Mouse (Mus musculus): ENCODE measurements around the gene Npr3.
A peak's percentile ranks its signal among the peaks of the same experiment; 100 is the strongest.

The Npr3 gene

DNA sequence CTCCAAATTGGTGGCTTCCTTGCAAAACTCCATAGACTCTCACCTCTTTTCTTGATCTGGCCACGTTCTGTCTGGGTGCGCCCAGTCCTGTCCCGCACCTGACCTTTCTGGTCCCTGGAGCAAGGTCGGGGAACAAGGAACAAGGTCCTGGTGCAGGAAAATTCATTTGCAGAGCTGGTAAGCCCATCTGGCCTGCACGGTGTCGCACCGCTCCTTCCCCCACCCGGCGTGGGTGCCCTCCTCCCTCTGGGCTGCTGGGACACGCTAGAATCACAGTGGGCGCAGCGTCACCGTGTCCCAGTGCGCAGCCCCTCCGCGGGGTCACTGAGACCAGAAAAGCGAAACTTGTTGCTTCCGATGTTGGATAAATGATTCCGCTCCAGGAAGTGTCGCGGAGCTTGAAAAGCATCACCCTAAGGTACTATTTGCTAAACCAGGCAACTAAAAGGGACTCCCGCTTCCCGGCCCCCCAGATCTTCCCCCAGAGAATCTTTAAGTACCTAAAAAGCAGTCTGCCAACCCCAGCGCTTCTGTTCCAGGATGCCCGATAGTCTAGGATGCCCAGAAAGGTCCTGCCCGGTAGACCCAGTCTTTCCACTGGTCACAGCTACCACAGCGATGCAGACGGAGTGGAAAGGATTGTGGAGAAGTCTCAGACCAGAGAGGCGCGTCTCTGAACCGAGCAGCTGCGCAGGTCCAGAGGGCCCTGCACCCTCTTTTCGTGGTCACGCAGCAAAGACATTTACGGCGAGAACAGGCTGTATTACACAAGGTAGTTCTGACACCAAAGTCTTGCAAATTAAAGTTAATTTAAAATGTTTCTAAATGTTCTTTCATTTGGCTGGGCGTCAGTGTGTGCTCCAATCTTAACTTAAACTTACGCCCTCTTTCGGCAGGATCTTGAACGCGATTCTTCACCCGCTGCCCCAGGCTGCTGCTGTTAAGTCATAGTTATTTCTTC, at the start of gene Npr3:
TSS of gene Npr3 (minus strand) at position 717 of the 961 bp plus-strand sequence.
- DNase-seq (ENCODE audit: low spot score) = peak; percentile 55

DNA sequence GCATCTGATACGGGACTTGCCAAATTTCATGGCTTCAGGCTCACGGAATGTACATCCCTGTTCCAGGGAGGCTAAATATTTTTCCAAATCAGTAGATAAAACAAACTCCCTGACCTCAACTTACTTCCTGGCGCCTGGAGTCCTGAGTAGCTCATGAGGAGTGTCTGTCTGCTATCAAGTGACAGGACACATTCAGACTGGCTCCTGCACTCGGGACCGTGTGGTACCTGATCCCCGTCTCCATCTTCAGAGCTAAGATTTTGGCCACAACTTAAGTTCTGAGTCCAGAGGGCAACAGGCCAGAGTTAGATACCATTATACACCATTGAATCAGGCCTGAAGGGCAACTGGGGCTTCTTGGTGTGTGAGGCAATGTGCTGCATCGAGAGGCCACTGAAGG, 49.0 kb upstream of the Npr3 start:
- DNase-seq (ENCODE audit: low spot score) = no peak

DNA sequence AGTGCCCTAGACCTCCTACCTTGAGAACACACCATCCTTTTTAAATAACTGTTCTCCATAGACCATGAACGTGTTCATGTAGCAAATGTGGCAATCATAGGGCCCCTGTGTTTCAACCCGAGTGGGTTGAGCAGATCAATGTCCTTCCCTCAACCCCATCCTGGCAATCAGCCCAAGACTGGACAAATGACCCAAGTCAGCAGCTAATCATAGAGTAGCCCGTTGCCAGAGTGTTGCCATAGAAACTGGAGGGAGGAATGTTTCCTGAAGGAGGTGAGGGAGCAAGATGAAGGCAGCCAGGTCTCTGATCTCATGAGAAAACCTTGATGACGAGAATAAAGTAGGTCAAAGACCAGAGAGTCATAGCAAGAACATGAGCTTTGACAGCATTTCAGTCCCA, 47.1 kb upstream of the Npr3 start:
- no peak for DNase-seq (ENCODE audit: low spot score)

DNA sequence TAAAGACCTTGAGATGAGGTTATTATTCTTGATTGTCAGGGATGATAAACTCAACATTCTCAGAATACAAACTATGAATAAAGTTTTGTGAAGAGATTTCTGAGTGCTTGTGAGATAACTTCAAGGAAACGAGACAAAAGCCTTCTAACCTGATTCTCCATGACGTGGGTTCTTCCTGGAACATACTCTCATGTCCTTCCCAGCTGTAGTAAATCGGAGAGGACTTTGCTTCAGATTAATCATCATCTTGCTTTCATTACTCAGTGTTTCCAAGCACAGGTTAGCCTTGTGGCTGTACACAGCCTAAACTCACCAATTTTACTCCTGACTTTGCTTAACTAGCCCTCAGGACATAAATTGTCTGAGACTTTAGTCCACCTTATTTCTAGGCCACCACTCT, 45.1 kb upstream of the Npr3 start:
- DNase-seq (ENCODE audit: low spot score) = no peak

DNA sequence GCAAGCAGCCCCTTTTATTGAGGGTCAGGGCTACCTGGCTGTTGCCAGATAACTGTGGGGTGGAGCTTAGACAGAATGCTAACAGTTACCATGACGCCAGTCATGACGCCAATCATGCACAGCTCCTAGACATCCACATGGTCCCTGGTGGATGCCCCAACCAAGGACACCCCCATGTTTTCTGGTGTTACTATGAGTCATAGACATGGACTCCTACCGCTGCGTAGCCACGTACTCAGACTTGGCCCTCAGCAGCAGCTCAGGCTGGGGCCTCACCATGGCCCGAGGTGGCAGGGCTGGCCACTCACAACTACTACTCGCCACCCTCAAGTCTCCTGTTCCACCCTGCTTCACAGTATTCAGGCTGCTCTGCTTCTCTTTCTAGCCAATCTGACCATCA, 44.1 kb upstream of the Npr3 start:
- DNase-seq (ENCODE audit: low spot score) = no peak

DNA sequence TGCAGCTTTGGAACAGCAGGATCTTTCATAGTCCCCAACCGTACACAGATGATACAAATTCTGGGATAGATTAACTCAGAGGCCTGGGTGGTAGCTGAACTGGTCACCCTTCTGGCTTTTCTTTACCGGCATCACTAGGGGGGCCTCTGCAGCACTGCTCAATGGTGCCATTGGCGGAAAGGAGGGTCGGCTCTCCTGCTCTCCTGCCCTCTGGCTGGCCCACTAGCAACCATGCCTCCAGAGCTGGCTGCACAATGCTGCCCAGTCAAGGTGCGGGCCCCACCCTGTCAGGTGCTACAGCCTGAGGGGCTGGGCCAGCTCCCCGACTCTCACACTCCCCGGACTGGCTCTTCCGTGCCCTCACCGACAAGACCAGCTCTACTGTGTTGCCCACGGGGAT, 43.1 kb upstream of the Npr3 start:
- DNase-seq (ENCODE audit: low spot score) = no peak

DNA sequence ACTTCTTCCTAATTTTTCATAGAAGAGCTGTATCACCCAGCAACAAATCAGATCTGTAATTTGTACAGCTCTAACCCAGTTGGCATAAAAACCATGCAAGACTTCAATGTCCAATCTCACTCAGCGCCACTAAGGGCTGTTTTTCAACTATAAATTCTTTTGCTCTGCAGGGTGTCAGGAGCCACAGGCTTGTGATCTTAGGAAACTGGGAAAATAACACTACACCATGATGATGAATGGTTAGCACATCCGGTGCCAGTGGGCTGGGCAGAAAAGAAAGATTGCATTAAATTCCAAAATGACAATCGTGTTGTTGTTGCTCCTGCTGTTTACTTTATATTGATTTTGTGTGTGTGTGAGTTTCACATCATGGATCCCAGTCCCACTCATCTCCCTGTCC, 42.4 kb upstream of the Npr3 start:
- DNase-seq (ENCODE audit: low spot score) = no peak

DNA sequence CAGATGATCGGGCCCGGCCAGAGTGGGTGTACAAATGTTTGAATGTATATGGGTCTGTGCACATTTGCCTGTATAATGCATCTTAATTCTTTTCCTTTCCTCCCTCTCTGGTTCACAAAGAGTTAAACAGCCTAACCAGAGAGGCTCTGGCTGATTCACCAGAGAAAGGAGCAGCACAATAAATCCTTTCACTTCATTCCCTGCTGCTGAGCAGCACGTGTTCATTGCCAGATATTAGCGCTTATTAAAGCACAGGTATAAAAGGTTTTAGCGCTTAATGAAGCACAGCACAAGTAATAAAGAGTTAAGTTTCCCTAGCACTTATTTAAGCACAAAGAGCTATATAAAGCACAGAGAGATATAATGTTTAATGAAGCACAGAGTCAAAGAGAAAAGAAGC, 33.8 kb upstream of the Npr3 start:
- no peak for DNase-seq (ENCODE audit: low spot score)

DNA sequence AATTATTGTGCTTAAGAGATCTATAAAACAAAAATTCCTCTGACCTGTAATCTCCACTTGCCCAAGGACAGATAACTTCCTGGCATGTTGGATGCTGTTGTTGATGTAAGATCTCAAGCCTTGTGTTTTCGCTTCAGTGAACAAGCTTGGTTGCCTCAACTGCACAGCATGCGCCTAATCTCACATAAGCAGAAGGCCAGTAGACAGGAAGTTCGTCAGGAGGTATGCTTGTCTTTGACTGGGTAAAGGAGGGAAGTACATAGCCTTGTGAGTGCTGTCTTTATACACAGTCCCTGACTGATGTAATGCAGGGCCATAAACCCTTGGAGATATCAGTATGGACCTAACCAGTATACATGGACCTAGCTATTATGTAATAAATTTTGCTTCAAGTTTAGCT, 20.7 kb upstream of the Npr3 start:
- DNase-seq (ENCODE audit: low spot score) = no peak

DNA sequence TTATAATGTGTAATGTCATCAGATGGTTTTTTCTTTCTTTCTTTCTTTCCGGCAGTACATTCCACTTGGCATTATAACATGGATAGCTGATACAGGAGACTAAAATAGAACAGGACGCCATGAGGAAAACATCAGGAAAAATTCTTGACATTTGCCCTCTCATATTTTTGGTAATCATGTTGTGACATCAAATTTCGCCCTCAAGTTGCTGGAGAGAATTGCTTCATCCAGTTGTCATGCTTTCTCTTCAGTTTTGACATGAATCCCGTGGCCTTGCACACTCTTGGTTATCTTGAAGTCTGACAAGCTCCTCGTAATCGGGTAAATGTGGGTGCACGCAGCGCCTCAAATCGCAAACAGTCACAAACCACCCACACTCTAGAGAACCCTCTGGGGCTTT, 7.0 kb upstream of the Npr3 start:
- no peak for DNase-seq (ENCODE audit: low spot score)

DNA sequence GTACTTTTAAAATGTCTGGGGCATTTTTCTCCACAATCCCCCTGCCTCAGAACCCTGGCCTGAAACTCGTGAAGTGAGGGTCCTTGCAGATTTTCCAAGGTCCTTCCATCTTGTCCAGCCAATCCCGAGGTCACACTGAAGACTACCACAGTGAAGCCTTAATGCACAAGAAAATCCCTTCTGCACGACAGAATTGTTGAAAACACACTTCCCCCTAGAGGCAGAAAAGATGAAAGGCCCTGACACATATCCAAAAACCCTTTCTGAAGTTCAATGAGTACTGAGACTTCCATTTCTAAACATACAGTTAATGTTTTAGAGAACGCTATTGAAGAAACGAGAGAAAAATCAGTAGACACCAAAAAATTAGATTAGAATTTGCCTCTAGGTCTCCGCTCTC, 2.8 kb upstream of the Npr3 start:
- peak; percentile 22 for DNase-seq (ENCODE audit: low spot score)

DNA sequence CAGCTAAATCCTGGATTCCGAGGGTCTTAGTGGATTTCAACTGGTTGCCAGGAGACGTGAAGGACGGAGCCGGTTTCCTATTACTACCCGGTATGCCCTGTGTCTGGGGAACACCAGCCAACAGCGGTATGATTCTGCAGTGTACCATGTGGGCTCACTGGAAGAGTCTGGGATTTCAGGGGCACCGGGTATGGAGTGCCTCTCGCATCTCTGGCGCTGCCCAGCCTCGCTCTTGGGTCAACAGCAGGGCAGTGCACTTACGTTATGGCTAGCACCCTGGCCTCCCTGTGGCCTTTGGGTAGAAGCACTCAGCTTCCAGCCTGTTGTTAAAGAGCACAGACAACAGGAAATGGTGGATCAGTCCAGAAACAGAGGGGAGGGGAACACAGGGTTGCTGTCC, 1.1 kb upstream of the Npr3 start:
- no peak for DNase-seq (ENCODE audit: low spot score)

DNA sequence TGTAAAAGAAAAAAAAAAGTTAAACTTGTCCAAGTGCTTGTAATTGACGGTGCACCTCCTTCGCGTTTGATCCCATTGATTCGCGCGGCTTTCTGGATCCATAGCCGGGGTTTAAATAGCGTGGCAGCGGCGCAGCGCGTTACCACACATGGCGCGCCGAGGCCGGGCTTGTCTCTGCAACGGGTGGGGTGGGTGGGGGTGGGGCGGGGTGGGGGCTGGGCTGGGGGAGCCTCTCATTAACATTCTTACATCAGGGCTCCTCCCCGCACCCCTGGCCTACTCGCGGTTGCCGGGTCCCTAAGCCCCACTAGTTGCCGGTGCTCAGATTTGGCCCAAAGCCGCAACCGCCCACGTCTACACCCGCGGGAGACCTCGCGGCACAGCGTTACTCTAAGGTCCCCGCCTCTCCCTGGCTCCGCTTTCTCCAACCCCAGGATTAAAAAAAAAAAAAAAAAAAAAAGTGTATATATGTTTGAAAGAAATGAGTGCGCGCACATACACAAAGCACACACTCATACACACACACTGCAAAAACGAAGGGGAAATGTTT, 991 bp downstream of the Npr3 start:
- DNase-seq (ENCODE audit: low spot score) = peak; percentile 32

DNA sequence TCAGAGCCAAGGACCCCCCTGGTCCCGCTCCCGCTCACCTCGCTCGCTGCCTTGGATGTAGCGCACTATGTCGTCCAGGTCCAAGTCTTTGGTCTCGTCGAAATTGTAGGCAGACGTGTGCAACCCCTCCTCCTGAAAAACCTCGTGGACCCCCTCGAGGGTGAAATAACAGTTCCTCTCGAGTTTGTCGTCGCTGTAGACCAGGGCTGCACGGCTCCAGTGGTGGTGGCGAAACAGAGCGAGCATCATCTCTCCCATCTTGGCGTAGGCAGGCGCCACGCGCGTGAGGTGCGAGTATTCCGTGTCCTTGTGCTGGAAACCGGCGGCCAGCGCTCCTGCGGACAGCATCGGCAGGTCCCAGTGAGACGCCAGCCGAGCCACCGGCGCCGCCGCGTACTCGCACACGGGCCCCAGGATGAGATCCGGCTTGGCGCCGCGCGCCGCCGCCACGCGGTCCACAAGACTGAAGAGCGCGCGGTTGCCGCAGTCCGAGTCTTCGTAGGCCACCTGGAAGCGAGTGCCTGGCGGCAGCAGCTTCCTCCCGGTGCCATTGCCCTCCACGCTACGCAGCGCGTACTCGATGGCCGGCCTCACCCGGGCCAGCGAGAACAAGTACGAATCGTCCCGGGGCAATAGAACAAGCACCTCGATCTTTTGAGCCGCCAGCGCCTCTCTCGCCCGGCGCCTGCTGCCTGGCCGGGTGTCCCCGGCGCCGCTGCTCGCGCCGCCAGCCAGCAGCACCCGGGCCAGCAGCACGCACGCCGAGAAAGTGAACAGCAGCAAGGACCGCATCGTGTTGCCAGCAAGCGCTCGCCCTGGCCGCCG, 2.0 kb downstream of the Npr3 start:
- no peak for DNase-seq (ENCODE audit: low spot score)

DNA sequence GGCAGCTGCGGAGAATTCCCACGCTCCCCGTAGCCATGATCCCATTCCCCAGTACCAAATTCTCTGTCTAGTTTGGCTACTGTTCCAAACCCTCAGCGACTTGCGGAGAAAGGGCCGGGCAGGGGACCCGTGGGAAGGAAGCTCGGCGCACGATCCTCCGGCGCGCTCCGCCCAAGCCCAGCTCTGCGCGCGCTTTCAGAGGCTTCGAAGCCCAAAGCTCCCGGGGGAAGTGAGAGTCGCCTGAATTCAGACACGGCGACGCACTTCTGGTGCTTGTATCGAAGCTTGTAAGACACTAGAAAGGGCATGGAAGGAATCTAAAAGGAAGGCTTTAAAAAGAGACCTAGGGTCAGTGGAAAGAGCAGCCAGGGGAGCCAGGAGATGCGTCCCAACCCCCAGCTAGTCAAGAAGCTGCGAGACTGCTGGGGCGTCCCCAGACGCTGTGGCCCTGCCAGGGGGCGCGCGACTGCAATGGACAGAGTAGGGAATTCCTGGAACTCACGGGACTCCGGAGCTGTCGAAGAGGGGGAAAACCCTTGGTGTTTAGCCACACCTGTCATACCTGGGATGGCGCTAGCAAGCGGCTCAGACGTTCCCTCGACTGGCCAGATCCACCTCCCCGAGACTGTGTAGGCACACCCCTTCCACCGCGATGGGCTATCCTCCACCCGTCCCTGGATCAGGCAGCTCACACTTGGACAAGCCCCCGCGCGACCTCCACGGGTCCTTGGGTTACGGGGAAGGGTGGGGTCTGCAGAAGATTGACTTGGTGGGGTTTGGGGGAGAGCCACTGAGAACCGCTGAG, 2.8 kb downstream of the Npr3 start:
- DNase-seq (ENCODE audit: low spot score) = no peak

DNA sequence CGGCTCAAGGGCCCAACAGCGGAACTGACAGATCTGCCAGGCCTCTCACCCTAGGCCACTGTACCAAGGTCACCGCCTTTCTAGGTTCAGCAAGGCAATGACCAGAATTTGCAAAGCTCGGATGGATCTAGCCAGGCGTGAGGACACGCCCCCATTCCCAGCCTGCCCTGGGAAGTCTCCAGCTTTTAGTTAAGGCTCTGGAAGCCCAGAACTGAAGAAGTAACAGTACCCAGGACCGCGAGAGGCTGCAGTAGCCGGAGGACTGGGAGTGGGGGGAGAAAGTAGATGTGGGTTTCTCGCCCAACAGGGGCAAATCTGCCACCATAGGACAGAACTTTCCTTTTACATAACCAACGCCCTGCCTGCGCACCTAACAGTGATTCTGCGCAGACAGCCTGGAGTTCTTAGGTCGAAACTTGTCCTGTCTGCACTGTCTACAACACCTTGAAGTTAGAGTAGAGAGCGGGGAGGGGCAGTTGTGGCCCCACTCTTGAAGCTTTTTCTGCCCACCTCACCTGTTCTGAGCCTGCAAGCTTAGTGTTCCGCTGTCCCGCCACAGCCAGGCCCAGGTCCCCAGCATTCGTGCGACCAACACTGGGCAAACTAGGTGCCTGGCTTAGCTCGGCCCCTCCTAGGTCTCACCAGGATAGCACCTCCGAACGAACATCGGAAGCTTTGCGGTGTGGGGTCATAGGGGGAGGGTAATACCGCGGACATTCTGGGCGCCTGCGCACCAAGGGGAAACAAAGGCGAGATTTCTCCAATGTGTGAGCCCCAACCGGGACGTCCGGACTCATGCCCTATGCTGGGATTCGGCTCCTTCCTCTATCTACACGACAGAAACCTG, 3.7 kb downstream of the Npr3 start:
- no peak for DNase-seq (ENCODE audit: low spot score)

DNA sequence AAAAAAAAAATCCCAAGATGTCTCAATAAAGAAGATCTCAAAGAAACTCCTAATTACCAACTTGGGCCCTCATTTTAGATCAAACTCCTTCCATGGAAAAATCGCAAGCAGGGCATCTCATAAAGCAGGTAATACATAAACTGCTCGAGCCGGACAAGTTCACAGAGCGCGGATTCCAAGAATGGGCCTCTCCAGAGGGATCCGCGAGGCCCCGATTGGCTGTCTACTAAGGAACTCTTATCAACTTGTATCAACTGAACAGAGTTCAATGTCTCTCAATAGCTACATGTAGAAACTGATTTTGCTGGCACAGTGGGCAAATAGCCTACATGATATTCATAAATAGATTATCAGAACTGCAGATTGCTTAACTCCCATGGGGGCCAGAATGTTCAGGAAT, 9.5 kb downstream of the Npr3 start:
- no peak for DNase-seq (ENCODE audit: low spot score)

DNA sequence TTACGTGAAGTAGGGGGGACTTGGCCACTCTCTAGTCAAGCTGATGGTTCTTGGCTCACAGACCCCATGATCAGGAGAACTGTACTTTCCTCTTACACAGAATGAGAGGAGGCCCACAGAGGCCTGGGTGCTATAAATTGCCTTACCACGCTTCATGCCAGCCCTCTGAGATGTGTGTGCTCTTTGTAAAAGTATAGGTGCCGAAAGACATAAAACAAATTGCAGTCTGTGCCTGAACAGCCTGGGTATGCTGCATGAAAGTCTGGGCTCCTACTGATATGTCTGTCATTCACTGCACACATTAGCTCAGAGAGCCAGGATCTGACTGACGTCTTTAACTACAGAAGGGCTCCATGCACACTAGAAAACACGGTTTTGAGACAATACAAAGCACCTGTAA, 9.9 kb downstream of the Npr3 start:
- no peak for DNase-seq (ENCODE audit: low spot score)

DNA sequence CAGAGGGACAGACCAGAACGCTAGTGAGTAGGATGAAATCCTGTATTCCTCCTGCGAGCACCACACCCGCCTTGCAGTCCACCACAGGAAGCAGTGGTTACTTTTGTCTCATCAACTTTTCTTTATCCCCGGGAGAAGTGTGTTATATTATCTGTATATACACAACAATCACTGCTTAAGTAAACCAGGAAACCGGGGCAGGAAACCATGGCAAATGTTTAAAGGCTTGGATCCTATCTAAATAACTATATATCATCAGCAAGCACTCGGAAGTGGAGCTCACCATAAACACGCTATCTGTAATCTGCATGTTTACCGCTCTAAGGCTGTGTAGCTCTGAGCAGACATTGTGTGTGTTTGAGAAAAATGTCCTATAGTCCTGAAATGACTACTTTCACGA, 13.1 kb downstream of the Npr3 start:
- no peak for DNase-seq (ENCODE audit: low spot score)

DNA sequence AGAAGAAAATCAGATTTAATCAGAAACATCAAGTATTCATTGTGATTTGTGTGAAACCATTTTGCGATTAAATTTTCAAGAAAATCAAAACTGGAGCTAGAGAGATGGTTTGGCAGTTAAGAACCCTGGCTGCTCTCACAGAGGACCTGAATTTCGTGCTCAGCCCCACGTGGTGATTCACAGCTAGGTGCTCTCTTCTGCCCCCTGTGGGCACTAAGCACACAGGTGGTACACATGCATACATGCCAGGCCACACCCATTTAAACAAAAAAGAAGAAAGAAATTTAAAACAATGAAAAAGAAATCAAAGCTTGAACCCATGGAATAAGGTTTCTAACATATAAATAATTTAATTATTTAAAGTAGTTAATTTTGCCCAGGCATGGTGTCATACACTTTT, 15.7 kb downstream of the Npr3 start:
- no peak for DNase-seq (ENCODE audit: low spot score)

DNA sequence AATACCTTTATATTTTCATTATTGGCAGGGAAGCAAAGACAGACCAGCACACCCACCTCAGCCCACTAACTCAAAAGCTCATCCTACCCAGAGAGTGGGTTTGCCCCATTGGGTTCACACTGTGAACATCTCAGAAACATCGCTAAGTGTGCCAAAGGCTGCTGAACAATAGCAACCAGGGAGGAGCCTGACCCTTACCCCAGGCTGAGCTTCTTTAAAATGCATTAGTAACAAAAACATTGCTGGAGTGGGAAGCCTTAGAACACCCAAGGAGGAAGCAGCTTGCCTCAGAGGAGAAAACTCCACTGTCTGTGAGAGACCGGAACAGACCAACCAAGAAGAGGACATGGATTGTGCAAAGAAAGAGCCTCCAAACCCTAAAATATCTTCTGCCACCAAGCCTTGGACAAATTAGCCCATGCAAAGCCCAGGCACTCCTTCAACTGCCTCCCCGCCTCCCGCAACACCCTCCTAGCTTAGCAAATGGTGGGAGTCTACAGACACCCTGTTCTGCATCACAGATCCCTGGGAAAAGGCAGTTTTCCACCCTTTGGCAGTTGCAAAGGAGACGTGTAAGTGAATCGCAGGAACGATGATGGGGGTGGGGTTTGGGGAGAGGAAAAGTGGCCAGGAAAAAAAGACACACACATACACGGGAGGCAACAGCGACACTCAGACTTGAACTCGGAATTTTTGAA, 24.4 kb downstream of the Npr3 start:
- DNase-seq (ENCODE audit: low spot score) = no peak

All from layer of hippocampus, adult 11-12 months (tissue).